Mouse (Mus musculus) ovary, adult 18-20 months (tissue): ENCODE measurements around the gene Zik1.
A peak's percentile ranks its signal among the peaks of the same experiment; 100 is the strongest.

Experiments
- DNase-seq: peaks from one replicate; pipeline ENCODE4 v3.0.0; 2022; ENCODE audit warnings: low spot score, mixed read lengths

Zik1 gene

GRCm38 (mm10) chr7:10494786-10495521, at the start of gene Zik1:
TSS of gene Zik1 (minus strand) at chr7:10495394.
- DNase-seq, result peak; percentile 20

GRCm38 (mm10) chr7:10495578-10495977, 384 bp upstream of the Zik1 start:
- DNase-seq, result no peak

GRCm38 (mm10) chr7:10480588-10481233, 14.5 kb downstream of the Zik1 start:
- no peak for DNase-seq

- DNase-seq, result no peak
Measured at GRCm38 (mm10) chr7:10479813-10480212, 15.4 kb downstream of the Zik1 start.

- no peak for DNase-seq
Measured at GRCm38 (mm10) chr7:10458166-10458565, 37.0 kb downstream of the Zik1 start.

- no peak for DNase-seq
Measured at GRCm38 (mm10) chr7:10443031-10443430, 52.2 kb downstream of the Zik1 start, which contains the start of gene Vmn1r67. TSS of gene Vmn1r67 (plus strand) at chr7:10443331.
